Mouse (Mus musculus) stomach, embryonic 14.5 days (tissue): Measurements from ENCODE around the gene Tmod1. TPM values are rescaled to one million over a fixed set of nuclear protein-coding genes. Genes with fewer than 3 reads are reported as not detected.

Experiments
- ATAC-seq: fragments of 200-750 bp; cut with Nextera tagmentation; 2 replicates; pipeline ENCODE4 v1.8.0; 2017; ENCODE audit warnings: low read depth, moderate TSS enrichment; ENCODE audit not compliant: insufficient number of reproducible peaks, insufficient read depth, low FRiP score
- H3K27ac ChIP-seq: fragments of 300-500 bp; sonication (generic); 2 replicates; pipeline ENCODE4 v1.5.1; 2014; ENCODE audit warnings: mild to moderate bottlenecking, low read length, moderate library complexity, mixed read lengths
- H3K27me3 ChIP-seq: fragments of 300-500 bp; sonication (generic); 2 replicates; pipeline ENCODE4 v1.6.1; 2014; ENCODE audit warnings: low read length, control low read depth, mixed read lengths; ENCODE audit not compliant: control insufficient read depth, insufficient read depth
- H3K36me3 ChIP-seq: fragments of 300-500 bp; sonication (generic); 2 replicates; pipeline ENCODE4 v1.6.1; 2014; ENCODE audit warnings: mild to moderate bottlenecking, control low read depth, low read length, moderate library complexity, mixed read lengths; ENCODE audit not compliant: control insufficient read depth, insufficient read depth
- H3K4me1 ChIP-seq: fragments of 300-500 bp; sonication (generic); 2 replicates; pipeline ENCODE4 v1.6.1; 2014; ENCODE audit warnings: low read length, control low read depth, mixed read lengths; ENCODE audit not compliant: control insufficient read depth, insufficient read depth
- H3K4me2 ChIP-seq: fragments of 300-500 bp; sonication (generic); replicated peaks from 2 replicates; pipeline ENCODE4 v1.6.1; 2014; ENCODE audit warnings: low read depth, low read length, control low read depth
- H3K4me3 ChIP-seq: fragments of 300-500 bp; sonication (generic); 2 replicates; pipeline ENCODE4 v1.5.1; 2014; ENCODE audit warnings: low read depth, low read length, control low read depth
- H3K9ac ChIP-seq: fragments of 300-500 bp; sonication (generic); replicated peaks from 2 replicates; pipeline ENCODE4 v1.6.1; 2014; ENCODE audit warnings: low read depth, mild to moderate bottlenecking, control low read depth, low read length, moderate library complexity, mixed read lengths
- H3K9me3 ChIP-seq: fragments of 300-500 bp; sonication (generic); 2 replicates; pipeline ENCODE4 v1.6.1; 2016; ENCODE audit warnings: low read depth, low read length, control low read depth; ENCODE audit not compliant: control insufficient read depth
- WGBS: fragments of 180-500 bp; shearing (Covaris S2); extraction: QIAGEN DNeasy Blood & Tissue Kit; methylation state at CpG from one replicate; pipeline ENCODE4 v1.1.7; 2014; 5-methylcytosine and 5-hydroxymethylcytosine counted together
- polyA plus RNA-seq: library from polyadenylated mRNA; unstranded; fragments of >200 nt; fragmentation: Nextera tagmentation; extraction: Ambion mirVana; gene quantifications from 2 replicates; pipeline ENCODE4 v1.2.1, GENCODE M21; 2014

The Tmod1 gene
- polyA plus RNA-seq, 1 experiment from 2014 or later = 3.2 TPM

DNA sequence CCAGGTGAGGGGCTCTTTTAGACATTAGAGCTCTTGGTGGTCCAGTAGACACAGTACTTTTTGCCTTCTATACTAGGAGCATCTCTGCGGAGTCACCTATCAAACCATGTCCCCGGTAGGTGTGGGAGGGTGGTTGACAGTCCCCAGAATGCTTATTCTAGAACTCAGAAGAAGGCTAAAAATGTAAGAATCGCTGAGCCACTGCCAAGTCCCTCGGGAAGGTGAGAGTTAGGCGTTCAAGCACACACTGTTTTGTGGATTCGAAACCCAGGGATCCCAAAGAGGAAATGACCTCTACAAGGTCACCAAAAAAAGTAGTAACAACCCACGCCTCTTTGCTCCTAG, 48.7 kb downstream of the Tmod1 start:
- WGBS = 69% methylated on average over 7 of the region's 7 CpGs

GRCm38 (mm10) chr4:46087852-46088251, 49.1 kb downstream of the Tmod1 start:
- 40% methylated on average over 5 of the region's 5 CpGs for WGBS
- Histone ChIP-seq H3K4me1 (no peaks in the 10 kb centered on the region), H3K4me3 (no peak overlapping the region), H3K9me3 (no peaks in the 10 kb centered on the region), H3K4me2 (no peak overlapping the region), H3K9ac (no peak overlapping the region), H3K27ac (no peak overlapping the region), H3K36me3 (no peaks in the 10 kb centered on the region), H3K27me3 (no peaks in the 10 kb centered on the region)
- no peak for ATAC-seq

More for the DNA sequence above, 48.7 kb downstream of the Tmod1 start:
- H3K4me3 ChIP-seq = no peak overlapping the region
- no peak overlapping the region for H3K9ac ChIP-seq
- H3K4me2 ChIP-seq = no peak overlapping the region
- no peak overlapping the region for H3K27ac ChIP-seq
- H3K27me3 ChIP-seq = no peaks in the 10 kb centered on the region
- H3K36me3 ChIP-seq = no peaks in the 10 kb centered on the region
- H3K4me1 ChIP-seq = no peaks in the 10 kb centered on the region
- no peaks in the 10 kb centered on the region for H3K9me3 ChIP-seq
- no peak for ATAC-seq

- WGBS = 91% methylated on average over 14 of the region's 14 CpGs
Observed at GRCm38 (mm10) chr4:46089524-46090125, 50.9 kb downstream of the Tmod1 start.

DNA sequence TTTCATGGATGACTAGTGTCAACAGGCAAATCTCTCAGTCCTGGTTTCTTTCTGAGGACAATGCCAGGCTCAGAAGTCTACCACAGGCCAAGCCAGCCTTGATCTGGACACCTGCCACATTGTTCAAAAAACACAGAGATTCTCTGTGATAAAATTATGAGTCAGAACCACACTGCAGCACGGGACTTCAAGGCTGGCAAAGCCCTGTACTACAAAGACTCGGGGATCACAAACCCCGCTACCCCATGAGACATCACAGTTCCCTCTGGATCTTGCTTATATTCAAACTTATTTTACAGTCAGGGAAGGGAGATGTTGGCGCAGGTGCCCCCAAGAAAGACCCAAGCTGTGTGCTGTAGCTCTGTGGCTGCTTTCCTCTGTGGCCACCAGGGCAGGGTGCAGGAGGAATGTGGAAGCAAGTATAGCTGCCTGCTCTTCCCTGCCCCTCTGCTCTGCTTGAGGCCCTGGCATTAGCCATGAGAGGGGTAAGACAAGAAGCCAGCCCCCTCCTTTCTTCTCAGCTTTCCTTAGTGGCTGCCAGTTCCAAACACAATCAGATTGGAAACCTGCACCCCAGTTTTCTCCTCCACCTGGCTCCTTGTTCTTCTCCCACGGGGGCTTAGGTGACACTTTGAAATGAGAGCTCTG, 53.8 kb downstream of the Tmod1 start:
- Histone ChIP-seq H3K4me3 (no peak overlapping the region), H3K27ac (no peak overlapping the region), H3K9me3 (no peaks in the 10 kb centered on the region), H3K4me1 (no peaks in the 10 kb centered on the region), H3K9ac (no peak overlapping the region), H3K27me3 (no peaks in the 10 kb centered on the region), H3K36me3 (no peaks in the 10 kb centered on the region), H3K4me2 (no peak overlapping the region)
- no peak for ATAC-seq
- WGBS = 82% methylated on average over 5 of the region's 5 CpGs

More at GRCm38 (mm10) chr4:46089524-46090125, 50.9 kb downstream of the Tmod1 start:
- Histone ChIP-seq H3K9me3 (no peaks in the 10 kb centered on the region), H3K4me1 (no peaks in the 10 kb centered on the region), H3K4me2 (no peak overlapping the region), H3K27ac (no peak overlapping the region), H3K36me3 (no peaks in the 10 kb centered on the region), H3K4me3 (no peak overlapping the region), H3K9ac (no peak overlapping the region), H3K27me3 (no peaks in the 10 kb centered on the region)
- ATAC-seq = no peak

DNA sequence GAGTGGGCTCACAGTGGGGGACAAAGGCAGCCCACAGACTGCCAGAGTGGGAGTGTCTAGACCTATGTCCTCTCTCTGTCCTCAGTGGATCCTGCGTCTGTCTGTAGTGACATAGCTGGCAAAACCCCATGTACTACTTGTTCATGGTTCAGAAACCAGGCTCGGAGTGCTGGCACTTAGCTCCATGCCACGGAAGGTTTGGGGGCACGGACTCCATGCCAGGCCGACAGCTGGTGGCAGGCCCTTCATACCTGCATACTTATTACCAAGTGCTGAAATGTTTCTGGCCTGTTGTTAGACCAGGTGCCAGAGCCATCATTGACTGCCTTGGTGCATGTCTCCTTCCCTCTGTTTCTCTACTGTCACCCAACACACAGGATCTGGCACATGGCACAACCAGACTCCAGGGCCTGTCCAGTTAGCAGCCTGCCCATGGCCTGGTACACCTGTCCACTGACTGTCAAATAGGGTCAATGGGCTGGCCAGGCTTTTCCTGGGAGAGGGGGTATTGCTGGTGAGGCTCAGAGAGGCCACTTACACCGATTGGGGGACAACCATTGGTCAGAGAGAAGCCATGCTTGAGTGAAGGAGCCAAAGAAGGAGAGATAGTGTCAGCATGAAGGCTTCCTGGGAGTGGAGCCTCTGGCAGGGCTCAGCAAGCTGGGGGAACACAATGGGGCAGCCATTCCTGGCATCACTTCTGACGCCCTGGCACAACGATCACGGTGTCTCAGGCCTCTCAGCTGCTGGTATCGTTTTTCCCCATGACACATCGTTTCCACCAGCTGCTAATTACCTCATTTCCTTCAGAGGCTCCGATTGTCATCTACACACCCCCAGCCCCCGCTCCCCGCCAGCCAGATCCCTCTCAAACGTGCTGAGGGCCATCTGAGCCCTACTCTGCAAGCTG, 56.4 kb downstream of the Tmod1 start:
- no peaks in the 10 kb centered on the region for H3K27me3 ChIP-seq
- H3K27ac ChIP-seq = no peak overlapping the region

GRCm38 (mm10) chr4:46095826-46096159, 57.1 kb downstream of the Tmod1 start:
- Histone ChIP-seq H3K27me3 (no peaks in the 10 kb centered on the region), H3K27ac (no peak overlapping the region), H3K9me3 (no peaks in the 10 kb centered on the region), H3K36me3 (no peaks in the 10 kb centered on the region), H3K4me2 (no peak overlapping the region), H3K9ac (no peak overlapping the region), H3K4me1 (peaks cover 2% of the 10 kb centered on the region; the same call in 1 of the 2 replicates), H3K4me3 (no peak overlapping the region)
- no peak for ATAC-seq
- 94% methylated on average over 3 of the region's 3 CpGs for WGBS

More for the DNA sequence above, 56.4 kb downstream of the Tmod1 start:
- Histone ChIP-seq H3K36me3 (no peaks in the 10 kb centered on the region), H3K9ac (no peak overlapping the region), H3K4me2 (no peak overlapping the region), H3K4me3 (no peak overlapping the region), H3K4me1 (no peaks in the 10 kb centered on the region), H3K9me3 (no peaks in the 10 kb centered on the region)
- 73% methylated on average over 15 of the region's 15 CpGs for WGBS
- ATAC-seq = no peak

- no peak overlapping the region for H3K9ac ChIP-seq
- H3K36me3 ChIP-seq = no peaks in the 10 kb centered on the region
- H3K4me2 ChIP-seq = no peak overlapping the region
- WGBS = 89% methylated on average over 7 of the region's 7 CpGs
- H3K9me3 ChIP-seq = no peaks in the 10 kb centered on the region
- no peak for ATAC-seq
- peaks cover 10% of the 10 kb centered on the region; the same call in 1 of the 2 replicates for H3K4me1 ChIP-seq
- no peak overlapping the region for H3K27ac ChIP-seq
- no peaks in the 10 kb centered on the region for H3K27me3 ChIP-seq
- H3K4me3 ChIP-seq = no peak overlapping the region
Observed at GRCm38 (mm10) chr4:46096546-46096945, 57.8 kb downstream of the Tmod1 start.

GRCm38 (mm10) chr4:46097591-46097990, 58.9 kb downstream of the Tmod1 start:
- H3K9me3 ChIP-seq = no peaks in the 10 kb centered on the region
- no peak overlapping the region for H3K27ac ChIP-seq
- 98% methylated on average over 2 of the region's 2 CpGs for WGBS
- no peak overlapping the region for H3K4me2 ChIP-seq
- no peak for ATAC-seq
- H3K4me3 ChIP-seq = no peak overlapping the region
- no peak overlapping the region for H3K9ac ChIP-seq
- H3K36me3 ChIP-seq = no peaks in the 10 kb centered on the region
- no peaks in the 10 kb centered on the region for H3K27me3 ChIP-seq
- peaks cover 11% of the 10 kb centered on the region; the same call in 1 of the 2 replicates for H3K4me1 ChIP-seq
